Mouse (Mus musculus): ENCODE results near the gene Dnah17. TPM values are rescaled to one million over a fixed set of nuclear protein-coding genes. Genes with fewer than 3 reads are reported as not detected.

Gene Dnah17
- total and polyA plus RNA-seq, 2 experiments from 2014 or later = 0.16 TPM; not detected in 1

- no peak overlapping the region for H3K4me3 ChIP-seq (ENCODE audit: low read length)
- no peak overlapping the region for H3K27ac ChIP-seq
- TF ChIP-seq CTCF (IDR thresholded peaks at IDR 0.05; ENCODE audit: low read depth) = no peak
- no peaks in the 10 kb centered on the region for H3K27me3 ChIP-seq (ENCODE audit: insufficient read depth, low read length)
- peaks cover 3% of the 10 kb centered on the region for H3K36me3 ChIP-seq (ENCODE audit: insufficient read depth, low read length)
- H3K9ac ChIP-seq (replicated peaks; ENCODE audit: low read length) = no peak overlapping the region
- DNase-seq (ENCODE audit: low spot score) (no peak), ATAC-seq (no peak)
- H3K9me3 ChIP-seq (ENCODE audit: low read length) = no peaks in the 10 kb centered on the region
- no peak overlapping the region for H3K4me2 ChIP-seq (ENCODE audit: low read depth, low read length)
- H3K4me1 ChIP-seq (ENCODE audit: insufficient read depth, low read length) = 0 out of 2 replicates have a peak, but pooled peaks cover 5% of the 10 kb centered on the region
- WGBS = 47% methylated on average over 3 of the region's 3 CpGs
Observed at GRCm38 (mm10) chr11:117995661-117996060, 134.8 kb downstream of the Dnah17 start.

DNA sequence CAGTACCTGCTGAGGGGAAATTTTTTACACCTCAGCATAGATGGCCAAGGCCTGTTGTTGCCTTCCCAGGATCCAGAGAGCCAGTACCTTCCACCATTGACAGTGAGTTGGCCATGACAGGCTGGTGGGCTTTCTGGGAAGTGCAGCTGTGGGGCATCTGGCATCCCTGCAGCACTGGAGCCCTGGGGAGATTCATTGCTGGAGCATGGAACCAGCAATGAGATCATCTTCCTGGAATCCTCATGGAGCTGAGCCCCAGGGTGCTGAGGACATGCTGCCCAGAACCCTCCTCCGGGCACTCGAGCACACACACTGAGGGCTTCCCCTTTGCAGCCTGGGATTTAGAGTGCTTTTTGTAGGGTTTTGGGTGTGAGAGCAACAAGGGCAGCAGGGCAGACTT, 135.2 kb downstream of the Dnah17 start:
- no peak overlapping the region for H3K4me2 ChIP-seq (ENCODE audit: low read depth, low read length)
- 0 out of 2 replicates have a peak, but pooled peaks cover 5% of the 10 kb centered on the region for H3K4me1 ChIP-seq (ENCODE audit: insufficient read depth, low read length)
- no peaks in the 10 kb centered on the region for H3K27me3 ChIP-seq (ENCODE audit: insufficient read depth, low read length)

GRCm38 (mm10) chr11:117994250-117995057, 136.0 kb downstream of the Dnah17 start:
- peaks cover 10% of the 10 kb centered on the region; the same call in 1 of the 2 replicates for H3K4me1 ChIP-seq (ENCODE audit: insufficient read depth, low read length)
- WGBS = 63% methylated on average over 9 of the region's 9 CpGs

More for the DNA sequence above, 135.2 kb downstream of the Dnah17 start:
- Histone ChIP-seq H3K27ac (no peak overlapping the region), H3K4me3 (ENCODE audit: low read length) (no peak overlapping the region), H3K36me3 (ENCODE audit: insufficient read depth, low read length) (no peaks in the 10 kb centered on the region; the same call in 1 of the 2 replicates), H3K9me3 (ENCODE audit: low read length) (no peaks in the 10 kb centered on the region), H3K9ac (replicated peaks; ENCODE audit: low read length) (no peak overlapping the region)
- no peak for TF ChIP-seq CTCF (IDR thresholded peaks at IDR 0.05; ENCODE audit: low read depth)
- DNase-seq (ENCODE audit: low spot score) (no peak), ATAC-seq (no peak)
- WGBS = 55% methylated on average over 2 of the region's 2 CpGs

DNA sequence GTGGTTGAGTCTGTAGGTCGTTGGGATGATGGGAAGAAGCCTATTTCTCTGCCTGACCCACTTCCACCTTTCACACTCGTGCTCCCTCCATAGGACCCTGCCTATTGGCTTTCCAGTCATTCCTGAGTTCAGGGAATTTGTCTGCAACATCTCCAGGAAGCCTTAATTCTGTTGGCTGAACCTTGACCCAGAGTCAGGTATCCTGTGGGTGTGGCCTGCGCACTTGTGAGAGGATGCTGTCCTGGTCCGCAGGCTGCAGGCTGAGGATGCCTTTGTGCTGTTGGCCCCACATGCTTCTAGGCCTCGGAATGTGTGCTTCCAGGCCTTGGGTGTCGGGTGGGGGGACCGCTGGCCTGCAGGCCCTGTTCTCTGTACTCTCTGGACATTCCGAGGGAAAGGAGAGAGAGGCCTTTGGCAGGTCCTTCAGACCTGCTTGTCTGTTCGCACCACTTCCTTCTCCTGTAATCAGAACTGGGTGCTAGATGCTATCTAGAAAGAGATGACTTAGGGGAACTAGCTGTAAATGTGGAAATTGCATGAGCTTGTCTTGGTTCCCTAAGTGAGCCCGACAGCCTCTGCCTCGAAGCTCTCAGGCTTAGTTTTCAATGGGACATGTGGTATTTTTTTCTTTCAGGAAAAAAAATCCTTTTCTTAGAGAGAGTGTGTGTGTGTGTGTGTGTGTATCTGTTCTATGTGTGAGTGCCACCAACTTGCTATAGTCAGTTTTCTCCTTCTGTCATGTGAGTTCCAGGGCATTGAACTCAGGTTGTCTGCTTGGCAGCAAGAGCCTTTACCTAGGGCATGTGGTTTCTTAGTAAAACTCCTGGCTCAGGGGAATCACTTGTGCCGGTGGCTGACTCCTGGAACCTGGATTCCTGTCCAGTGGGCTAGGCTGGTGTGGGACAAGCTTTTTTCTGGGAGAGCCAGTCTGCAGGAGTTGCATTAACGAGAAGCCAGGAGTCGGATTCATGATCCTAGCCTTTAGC, 137.0 kb downstream of the Dnah17 start:
- Histone ChIP-seq H3K4me2 (ENCODE audit: low read depth, low read length) (no peak overlapping the region), H3K4me1 (ENCODE audit: insufficient read depth, low read length) (peaks cover 10% of the 10 kb centered on the region), H3K36me3 (ENCODE audit: insufficient read depth, low read length) (no peaks in the 10 kb centered on the region), H3K9ac (replicated peaks; ENCODE audit: low read length) (no peak overlapping the region), H3K27me3 (ENCODE audit: insufficient read depth, low read length) (no peaks in the 10 kb centered on the region), H3K4me3 (ENCODE audit: low read length) (no peak overlapping the region), H3K9me3 (ENCODE audit: low read length) (no peaks in the 10 kb centered on the region), H3K27ac (0 out of 2 replicates have a peak overlapping the region, but pooled peaks have one; percentile 20)
- TF ChIP-seq CTCF (IDR thresholded peaks at IDR 0.05; ENCODE audit: low read depth) = no peak
- WGBS = 79% methylated on average over 14 of the region's 14 CpGs
- DNase-seq (ENCODE audit: low spot score) = no peak
- ATAC-seq = no peak

More at GRCm38 (mm10) chr11:117994250-117995057, 136.0 kb downstream of the Dnah17 start:
- no peak overlapping the region for H3K4me2 ChIP-seq (ENCODE audit: low read depth, low read length)
- no peaks in the 10 kb centered on the region for H3K9me3 ChIP-seq (ENCODE audit: low read length)
- TF ChIP-seq CTCF (IDR thresholded peaks at IDR 0.05; ENCODE audit: low read depth) = no peak
- H3K36me3 ChIP-seq (ENCODE audit: insufficient read depth, low read length) = no peaks in the 10 kb centered on the region; the same call in 1 of the 2 replicates
- H3K9ac ChIP-seq (replicated peaks; ENCODE audit: low read length) = no peak overlapping the region
- no peak for DNase-seq (ENCODE audit: low spot score)
- 0 out of 2 replicates have a peak overlapping the region, but pooled peaks have one; percentile 20 for H3K27ac ChIP-seq
- H3K27me3 ChIP-seq (ENCODE audit: insufficient read depth, low read length) = no peaks in the 10 kb centered on the region
- H3K4me3 ChIP-seq (ENCODE audit: low read length) = no peak overlapping the region
- ATAC-seq = no peak; the same call in 1 of the 2 replicates

GRCm38 (mm10) chr11:117991502-117992470, 138.6 kb downstream of the Dnah17 start:
- Histone ChIP-seq H3K9ac (replicated peaks; ENCODE audit: low read length) (no peak overlapping the region), H3K4me1 (ENCODE audit: insufficient read depth, low read length) (peaks cover 20% of the 10 kb centered on the region), H3K4me2 (ENCODE audit: low read depth, low read length) (no peak overlapping the region), H3K27me3 (ENCODE audit: insufficient read depth, low read length) (no peaks in the 10 kb centered on the region), H3K9me3 (ENCODE audit: low read length) (no peaks in the 10 kb centered on the region), H3K36me3 (ENCODE audit: insufficient read depth, low read length) (no peaks in the 10 kb centered on the region), H3K4me3 (ENCODE audit: low read length) (no peak overlapping the region), H3K27ac (no peak overlapping the region)
- TF ChIP-seq CTCF (IDR thresholded peaks at IDR 0.05; ENCODE audit: low read depth) = no peak
- WGBS = 61% methylated on average over 9 of the region's 9 CpGs
- DNase-seq (ENCODE audit: low spot score) (no peak), ATAC-seq (no peak)

All from hindbrain, postnatal 0 days (tissue).